Mouse (Mus musculus): ENCODE data around the gene Sema3e.
A peak's percentile ranks its signal among the peaks of the same experiment; 100 is the strongest.

Gene Sema3e

DNA sequence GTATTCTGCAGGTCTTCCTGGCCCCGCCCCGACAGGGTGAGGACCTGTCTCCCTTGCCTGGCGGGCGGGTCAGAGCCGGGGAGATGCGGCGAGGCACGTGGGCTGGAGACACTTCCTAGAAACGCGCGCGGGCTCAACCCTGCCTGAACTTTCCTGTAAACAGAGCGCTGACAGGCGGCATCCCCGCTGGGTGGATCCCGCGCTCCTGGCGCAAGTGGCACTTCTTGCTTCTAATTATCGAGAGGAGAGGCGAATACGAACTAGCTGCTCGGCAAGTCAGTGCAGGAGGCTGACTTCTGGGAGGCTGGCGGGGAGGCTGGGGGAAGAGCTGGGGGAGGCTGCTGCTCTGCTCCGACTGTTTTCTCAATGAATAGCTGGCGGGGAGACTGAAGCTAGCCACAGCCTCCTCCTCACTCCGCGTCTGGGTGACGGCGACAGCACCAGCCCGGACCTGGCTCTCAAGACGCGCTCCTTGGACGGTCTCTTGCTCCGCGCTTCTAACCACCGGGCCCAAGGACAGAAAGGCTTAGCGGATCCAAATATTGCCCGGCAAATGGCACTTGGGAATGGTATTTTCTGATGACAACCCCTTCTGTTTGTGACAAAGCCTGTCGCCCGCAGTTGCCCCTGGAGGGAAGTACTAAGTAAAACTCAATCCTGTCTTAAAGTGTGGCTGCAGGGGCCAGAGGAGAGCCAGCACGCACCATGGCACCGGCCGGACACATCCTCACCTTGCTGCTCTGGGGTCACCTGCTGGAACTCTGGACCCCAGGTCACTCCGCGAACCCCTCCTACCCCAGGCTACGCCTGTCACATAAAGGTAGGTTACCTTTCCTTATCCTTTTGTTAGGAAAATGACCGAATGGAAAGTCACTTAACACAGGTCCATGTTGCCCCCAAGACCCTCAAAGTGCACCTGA lies at the start of gene Sema3e:
Gene Sema3e, plus strand, starts transcription at position 72 of the 920 bp plus-strand sequence.
- DNase-seq = peak; percentile 10

DNA sequence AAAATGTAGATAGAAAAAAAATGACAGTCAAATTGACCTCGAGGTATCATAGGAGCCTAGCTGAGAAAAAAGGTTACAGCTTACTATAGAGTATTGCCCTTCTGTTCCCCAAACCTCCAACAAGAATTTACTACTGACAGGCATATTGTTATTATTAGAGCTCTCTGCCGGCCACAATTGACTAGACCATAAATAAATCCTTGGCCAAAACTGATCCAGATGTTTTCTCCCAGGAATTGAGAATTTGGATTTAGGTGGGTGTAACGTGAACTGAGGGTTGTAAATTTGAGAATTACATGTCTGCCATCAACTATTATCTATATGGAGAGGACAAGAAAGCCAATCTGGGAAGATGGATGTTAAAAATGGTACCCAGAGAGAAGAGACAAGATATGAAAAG lies 47.5 kb upstream of the Sema3e start:
- DNase-seq = no peak

DNA sequence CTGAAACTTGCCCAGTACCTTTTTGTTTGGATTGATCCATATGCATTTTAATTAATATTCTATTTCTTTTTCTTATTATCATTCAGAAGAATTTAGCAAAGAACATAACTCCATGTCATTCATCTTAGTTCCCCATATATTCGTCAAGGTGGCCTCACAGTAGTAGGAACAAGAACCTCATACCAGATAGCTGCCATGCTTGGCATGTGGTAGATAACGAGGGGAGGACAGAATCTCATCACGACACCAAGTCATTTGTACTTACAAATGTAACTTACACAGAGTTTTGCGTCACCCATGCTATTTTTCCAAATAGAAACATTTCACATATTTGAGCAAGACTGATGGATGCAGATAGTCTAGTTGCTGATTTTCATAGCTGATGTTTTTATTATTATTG lies 45.9 kb upstream of the Sema3e start:
- no peak for DNase-seq

DNA sequence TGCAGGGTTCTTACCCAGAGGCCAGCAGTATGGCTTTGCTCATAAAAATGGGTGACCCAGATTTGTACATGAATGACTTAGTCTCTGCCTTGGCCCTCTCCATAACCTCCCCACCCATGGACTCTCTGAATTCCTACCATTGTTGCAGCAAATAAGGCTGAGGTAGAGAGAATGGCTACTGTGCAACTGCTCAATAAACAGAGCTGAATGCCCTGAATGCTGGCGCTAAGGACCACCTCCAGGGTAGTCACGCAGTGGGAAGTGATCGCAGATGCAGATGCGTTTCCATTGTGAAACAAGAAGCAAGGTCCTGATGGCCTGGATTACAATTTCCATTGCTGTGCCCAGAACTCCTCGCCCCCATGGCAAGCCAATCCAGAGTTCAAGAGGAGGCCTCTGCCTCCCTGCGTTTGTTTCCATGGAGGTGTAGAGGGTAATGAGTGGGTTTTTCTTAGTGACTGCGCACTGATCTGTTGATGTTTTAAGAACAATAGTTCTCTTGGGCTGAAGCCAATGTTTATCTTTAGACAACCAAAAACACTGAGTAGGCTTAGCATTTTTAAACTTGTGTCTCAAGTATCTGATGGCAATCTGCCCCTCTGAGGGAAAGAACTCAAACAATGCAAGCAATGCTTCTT lies 42.5 kb upstream of the Sema3e start:
- DNase-seq = no peak

DNA sequence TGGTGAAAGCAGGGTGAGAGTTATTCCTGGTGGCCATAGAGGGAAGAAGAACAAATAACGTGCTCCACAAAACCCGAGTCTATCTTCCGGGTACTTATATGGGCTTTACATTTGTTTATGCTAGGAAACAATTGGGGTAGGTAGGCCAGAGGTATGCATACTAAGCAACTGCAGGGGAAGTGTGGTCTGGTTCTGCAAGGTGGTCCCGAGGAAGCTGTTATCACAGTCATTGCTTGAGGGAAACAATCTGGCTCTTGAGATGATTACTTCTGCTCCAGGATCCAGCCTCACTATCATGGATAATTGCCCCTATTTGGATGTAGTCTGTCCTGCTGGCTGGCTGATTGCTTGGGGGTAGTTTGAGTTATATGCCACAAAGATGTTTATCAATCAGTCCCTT lies 41.5 kb upstream of the Sema3e start:
- no peak for DNase-seq

DNA sequence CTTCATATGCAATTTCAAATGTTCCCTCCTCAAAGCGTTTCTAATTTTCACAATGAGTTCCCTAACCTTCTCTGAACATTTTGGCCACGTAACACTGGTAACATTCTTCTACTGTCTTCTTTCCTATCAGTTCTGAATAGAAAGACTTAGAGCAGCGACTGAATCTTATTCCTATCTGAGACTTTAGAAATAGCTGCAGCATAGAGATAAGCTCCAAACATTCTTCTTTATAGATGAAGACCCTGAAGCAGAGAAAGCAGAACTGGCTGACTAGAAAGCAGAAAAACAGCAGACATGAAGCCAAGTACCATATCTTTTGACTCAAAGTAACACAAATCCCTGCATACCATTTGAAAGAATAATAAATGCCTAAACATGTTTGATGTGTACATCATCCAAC lies 39.4 kb upstream of the Sema3e start:
- no peak for DNase-seq

DNA sequence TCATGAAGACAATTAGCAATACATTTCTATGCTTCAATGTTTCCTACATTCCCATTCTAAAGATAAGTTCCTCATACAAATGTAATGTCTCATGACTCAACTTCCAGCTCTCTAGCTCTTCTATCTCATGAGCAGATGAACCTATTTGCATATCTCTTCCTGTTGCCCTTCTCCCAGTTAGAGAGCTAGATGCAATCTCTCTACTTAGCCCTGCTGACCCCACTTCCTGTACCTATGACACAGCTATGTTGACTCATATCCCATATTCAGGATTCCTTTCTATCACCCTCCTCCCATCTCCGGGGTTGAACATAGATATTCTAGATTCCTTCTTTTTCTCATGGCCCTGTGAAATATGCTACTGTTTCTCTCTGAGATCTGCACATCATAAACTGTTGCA lies 38.0 kb upstream of the Sema3e start:
- DNase-seq = no peak

DNA sequence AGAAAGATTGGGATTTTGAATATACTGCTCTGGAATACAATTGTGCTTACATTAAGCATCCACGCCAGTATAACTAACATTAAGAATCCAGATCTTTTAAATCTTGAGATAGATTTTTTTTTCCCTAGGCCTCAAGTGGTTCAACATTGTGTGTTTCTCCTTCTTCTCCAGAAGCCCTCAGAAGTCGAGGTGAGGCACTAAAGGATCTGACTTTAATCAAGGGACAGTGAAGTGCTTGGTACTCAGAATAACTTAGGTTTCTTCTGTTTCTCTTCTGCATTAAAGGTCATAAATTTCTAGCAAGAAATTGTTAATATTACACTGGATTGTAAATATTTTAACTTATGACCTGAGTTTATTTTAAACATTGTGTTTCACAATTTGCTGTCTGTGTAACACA lies 37.1 kb upstream of the Sema3e start:
- DNase-seq = no peak

DNA sequence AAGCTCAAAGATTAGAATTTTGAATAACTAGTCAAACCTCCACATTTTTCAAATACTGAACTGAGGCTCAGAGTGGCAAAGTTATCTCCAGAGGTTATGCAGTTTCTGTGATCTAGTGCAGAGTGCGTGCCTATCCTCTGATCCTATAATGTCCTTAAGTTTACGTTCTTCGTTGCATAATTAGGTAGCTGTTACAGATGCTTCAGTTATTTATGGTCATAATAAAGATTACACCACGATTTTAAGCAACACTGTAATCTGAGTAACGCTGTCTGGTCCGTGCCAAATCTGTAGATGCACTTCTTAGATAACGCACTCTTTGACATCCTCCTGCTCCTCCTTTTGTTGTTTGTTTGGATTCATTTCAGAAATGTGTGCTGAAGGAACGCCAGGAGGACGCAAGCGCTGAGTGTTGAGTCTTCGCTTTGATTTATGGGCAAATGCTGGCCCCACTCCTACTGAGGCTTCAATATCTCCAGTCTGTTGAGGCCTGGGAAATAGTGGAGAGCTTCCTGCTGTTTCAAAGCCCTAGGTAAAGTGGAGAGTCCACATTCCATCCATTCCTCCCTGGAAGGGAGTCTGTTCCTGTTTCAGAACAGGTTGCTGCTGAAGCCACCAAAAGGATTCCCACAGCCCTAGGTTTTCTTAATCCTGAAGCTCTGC lies 32.2 kb upstream of the Sema3e start:
- no peak for DNase-seq

DNA sequence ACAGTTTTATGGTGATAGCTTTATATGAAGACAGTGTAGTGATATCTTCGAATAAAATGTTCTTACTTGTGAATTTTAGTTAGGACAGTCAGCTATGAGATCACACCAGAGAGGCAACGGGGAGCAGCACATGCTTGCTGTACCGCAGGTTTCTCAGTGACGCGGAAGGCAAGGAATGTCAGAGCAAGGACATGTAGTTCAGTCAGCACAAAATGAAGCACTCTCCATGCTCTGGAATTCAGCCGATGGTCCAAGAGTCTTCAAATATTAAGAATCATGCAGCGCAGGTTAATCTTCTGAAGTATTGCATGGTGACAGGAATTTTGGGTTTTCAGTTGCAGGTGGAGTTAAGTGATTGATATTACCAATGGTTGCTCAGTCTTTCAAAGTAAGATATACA lies 3.3 kb downstream of the Sema3e start:
- no peak for DNase-seq

DNA sequence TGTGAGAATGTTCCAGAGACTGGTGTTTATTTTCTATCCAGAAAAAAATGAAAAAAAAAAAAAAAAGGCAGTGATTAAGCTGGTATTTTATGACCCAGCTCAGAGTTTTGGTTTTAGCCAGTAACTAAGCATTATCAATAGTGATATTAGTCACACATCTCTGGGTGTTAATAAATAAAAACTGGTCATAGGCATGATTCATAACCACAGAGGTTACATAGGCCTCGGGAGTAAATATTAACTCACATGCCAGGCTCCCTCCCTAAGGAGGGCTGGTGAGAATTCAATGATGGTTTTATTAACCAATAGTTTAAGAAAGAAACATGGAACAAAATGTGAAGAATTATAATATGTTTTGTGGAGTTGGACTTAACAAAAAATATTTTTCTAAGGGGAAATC lies 5.7 kb downstream of the Sema3e start:
- no peak for DNase-seq

DNA sequence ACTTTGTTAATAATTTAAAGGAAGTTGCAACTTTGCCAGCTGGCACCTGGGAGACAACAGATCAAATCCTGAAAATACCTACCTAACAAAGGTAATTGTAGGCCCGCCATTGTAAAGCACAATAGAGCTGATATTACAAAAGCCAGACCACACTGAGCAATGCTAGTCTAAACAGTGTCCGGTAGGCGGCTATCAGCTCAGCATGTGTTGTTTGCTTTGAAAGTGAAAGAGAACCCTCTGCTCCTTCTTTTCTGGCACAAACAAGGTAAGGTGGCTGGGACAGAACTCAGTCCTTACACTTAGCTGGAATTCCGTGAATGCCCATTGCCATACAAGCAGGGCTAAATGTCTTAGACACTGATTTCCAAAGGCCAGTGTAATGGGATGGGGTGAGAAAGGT lies 7.0 kb downstream of the Sema3e start:
- no peak for DNase-seq

DNA sequence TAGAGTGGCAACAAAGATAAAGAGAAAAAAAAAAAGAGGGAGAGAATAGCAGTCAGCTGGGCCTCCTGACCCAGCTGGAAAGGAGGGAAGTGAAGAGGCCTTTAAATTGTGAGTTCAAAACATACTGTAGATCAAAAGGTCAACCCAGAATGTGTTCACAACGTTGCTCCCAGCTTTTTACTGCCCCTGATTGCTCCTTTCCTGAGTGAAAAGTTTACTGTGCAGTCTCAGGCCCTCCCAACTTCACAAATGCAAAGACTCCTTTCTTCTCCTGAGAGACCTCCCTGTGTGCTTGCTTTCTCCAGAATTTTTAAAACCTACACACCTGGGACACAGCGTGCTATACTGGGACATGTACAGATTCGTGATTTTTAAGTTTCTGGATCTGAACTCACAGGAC lies 8.2 kb downstream of the Sema3e start:
- no peak for DNase-seq

DNA sequence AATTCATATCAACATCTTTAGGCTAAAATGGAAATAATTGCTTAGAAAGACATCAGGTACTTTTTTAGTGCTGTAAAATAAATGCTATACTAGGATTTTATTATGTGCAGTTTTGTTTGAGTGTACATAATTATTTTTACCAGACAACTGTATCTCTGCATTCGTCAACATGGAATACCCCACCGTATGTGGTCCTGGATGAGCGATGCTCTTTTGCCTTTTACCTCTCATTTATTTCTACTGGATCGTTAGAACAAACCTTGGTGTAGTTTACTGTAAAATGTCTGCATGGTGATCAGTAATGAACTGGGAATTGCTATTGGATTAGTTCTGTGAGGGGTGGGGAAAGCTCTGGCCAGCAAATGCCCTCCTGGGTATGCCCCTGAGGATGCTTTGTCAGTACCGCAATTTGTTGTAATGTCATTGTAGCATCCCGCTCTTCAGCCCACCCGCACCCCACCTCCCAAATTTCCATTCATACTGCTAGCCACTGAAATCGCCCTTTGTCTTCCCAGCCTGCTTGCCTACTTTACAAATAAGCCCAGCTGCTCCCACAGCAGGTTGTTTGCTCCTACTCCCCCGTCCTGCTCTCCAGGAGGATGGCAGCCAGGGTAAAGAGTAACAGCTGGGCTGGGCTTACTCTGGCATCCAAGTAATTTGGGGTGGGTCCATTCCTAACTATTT lies 13.9 kb downstream of the Sema3e start:
- DNase-seq = no peak

DNA sequence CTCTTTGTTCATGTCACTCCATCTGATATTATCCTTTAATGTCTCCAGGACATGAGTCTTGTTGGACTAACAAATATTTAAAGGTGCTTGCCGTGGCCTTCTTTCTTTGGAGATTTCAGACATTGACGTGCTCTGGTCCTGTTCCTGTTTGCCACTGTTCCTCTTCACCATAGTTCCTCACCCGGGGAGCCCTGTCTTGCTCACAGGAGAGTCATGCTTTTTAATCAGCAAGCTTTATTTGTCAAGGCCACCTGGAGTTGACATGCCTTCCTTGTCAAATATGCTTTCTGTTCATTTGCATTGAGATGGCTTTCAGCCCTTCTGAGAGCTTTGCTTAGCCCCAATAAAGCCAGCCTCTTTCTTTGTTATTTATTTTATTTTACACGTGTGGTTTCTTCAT lies 15.1 kb downstream of the Sema3e start:
- no peak for DNase-seq

DNA sequence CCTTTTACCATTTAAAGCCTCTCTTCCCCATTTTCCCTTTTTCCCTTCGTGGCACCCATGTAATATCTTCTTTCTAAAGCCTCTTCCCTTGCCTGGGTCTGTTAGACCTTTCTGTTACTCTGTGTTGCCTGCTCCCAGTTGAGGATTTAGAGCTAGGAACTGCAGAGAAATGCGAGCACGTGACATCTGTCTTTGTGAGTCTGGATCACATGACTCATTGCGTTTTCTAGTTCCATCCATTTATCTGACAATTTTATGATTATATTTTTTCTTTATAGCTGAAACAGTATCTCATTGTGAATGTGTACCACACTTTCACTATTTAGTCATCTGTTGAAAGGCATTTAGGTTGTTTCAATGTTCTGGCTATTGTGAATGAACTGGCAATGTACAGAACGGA lies 18.0 kb downstream of the Sema3e start:
- no peak for DNase-seq

DNA sequence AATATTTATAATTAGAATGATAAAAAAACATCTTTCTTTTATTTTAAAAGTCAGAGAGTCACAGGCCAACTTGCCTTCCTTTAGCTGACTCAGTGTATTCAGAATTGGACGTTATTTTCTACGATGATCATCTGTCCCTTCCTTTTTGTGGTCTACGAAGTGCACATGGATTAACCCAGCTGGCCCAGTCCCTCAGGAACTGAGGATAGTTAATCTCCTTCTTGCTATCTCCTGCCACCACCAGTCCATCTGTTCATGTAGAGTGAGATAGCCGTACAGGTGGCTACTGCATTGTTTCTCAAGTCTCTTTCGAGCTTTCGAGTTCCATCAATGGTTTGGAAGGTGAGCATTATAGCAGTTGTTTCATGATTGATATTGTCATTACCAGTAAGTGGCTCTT lies 18.9 kb downstream of the Sema3e start:
- DNase-seq = no peak

DNA sequence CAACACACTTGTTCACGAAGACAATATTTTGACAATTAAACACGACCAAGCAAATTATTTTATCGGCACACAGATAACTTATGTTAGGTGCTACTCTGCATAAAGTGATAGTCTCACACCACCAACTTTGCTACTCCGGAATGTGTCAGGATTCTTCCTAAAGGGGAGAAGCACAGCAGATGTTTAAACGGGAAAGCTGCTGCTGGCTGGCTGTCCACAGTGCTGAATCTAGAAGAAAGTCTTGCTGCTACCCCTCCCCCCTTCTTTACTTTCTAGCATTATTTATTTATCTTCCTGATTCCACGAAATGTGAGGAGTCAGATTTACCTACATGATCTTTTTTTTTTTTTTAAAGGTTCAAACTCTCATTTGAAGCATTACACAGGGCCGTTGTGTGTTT lies 23.6 kb downstream of the Sema3e start:
- DNase-seq = no peak

DNA sequence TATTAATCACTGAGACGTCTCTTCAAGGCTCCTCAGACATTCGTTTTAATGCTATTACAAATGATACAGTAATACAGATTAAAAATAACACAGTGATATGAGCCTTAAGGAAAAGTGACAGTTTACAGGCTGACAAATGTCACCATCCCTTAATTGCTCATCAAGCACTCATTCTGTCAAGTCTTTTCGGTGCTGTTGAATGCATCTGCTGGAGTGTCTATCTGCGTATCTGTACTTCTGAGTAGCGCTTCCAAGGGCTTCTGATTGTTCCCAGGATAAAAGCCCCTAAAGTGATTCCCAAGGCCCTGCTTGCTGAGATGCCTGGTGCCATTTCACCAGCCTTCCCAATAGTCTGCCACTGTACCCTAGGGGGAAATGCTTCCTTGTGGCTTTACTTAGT lies 29.4 kb downstream of the Sema3e start:
- DNase-seq = no peak

DNA sequence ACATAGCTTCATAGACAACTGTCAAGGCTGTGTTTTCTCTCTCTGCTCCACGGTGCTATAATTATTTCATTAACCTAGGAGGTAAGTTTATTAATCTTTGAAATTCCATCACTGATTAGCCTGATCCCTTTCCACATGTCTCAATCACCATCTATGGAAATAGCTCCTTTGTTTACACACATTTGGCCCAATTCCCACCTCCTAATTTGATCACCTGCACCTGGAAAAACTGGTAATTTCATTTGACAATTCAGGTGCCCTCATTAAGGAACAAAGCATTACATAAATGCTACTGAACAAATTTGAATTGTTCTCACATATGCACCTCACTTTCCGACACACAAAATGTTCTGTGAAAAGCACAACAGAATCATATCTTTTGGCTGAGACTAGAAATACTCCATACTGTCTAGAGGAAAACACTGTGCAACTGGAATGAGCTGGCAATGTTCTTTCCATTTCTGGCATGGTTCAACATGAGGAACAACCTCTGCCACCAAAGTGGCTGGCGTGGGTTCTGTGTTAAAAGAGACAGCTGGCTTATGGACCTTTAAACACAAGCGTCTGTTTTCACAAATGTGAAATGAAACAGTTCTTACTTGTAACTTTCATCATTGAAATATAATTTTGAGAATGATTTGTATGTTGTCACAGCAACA lies 34.9 kb downstream of the Sema3e start:
- DNase-seq = no peak

DNA sequence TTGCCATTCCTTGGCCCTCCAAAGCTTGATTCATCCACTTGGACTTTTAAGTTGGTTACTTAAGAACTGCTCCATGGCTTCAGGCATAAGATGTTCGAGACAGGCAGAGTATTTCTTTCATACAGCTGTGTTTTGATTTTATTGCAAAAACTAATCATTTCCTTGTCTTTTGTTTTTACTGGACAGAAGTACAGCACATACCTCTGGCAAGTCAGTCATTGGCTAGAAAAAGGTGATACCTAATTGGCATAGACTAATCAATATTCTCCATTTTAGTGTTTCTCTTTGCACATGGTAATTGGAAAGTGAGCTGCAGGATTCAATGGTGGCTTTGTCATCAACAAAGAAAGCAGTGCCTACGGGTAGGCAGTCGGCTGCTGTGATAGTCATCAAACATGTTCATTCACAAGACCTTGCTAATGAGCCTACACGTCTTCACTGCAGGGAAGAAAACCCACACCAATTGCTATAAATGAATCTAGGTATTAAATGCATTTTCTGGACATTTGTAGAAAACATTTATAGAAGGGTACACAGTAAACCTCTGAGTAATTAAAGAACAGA lies 37.9 kb downstream of the Sema3e start:
- DNase-seq = no peak

DNA sequence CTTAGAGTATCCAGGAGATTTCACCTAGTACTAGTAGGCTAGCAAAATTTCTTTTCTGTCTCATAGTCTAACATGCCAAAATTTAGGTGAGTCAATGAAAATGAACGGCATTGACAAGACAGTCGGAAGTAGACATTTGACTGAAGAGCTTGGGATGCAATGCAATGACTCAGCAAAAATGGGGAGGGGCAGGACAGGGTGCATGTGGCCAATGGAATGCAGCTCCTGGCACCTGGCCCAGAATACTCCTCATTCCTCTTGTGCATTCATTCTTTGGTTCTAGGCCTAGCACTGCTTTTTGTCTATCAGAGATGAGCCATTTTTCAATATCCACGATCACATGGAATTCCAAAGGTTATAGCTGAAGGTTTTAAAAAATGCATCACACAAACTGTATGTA lies 48.1 kb downstream of the Sema3e start:
- no peak for DNase-seq

DNA sequence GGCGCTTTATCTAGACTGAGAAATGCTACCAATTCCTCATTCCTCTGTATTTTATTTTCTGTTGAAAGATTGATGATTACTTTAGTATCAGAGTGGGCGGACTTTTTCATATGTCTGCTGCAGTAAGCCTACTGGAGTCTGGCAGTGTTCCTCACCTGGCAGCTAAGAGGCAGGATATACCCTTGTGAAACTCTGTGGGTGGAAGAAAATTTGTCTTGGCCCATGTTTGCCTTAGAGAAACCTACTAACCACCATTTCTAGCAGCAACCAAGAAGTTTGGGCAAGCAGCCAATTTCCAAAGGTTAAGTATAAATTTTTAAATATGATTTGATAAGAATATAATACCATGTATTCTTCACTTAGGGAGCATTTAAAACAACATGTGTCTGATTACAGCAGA lies 63.0 kb downstream of the Sema3e start:
- no peak for DNase-seq

Data from cerebellum, adult 11 months (tissue).